Mouse (Mus musculus) bone marrow macrophage, adult 2 months (primary cell): ENCODE measurements around the gene Zfp286.

Source experiments
- CTCF ChIP-seq: IDR thresholded peaks from 2 replicates; pipeline ENCODE4 v1.5.1; 2012; ENCODE audit warnings: low read depth, mild to moderate bottlenecking, low read length, moderate library complexity
- POLR2A ChIP-seq: IDR thresholded peaks from 2 replicates; pipeline ENCODE4 v1.6.1; 2012; ENCODE audit warnings: mild to moderate bottlenecking, low read depth, low read length, borderline replicate concordance

- TF ChIP-seq POLR2A (no peak), CTCF (no peak)
Observed at GRCm38 (mm10) chr11:62820661-62821437, 31.6 kb upstream of the Zfp286 start.
